Mouse (Mus musculus) heart, adult 9 months (tissue): ENCODE results near the gene Ankfy1.
"Not testable (repeated sequence)": the region's sequence is repeated elsewhere in the genome, so short reads cannot be mapped to it uniquely, and the experiment has no call there.

Experiments used
- DNase-seq, 2 experiments: peaks; one replicate each; pipeline ENCODE4 v3.0.0; 2022; ENCODE audit warnings: low spot score in 2 of 2

Gene Ankfy1

DNA sequence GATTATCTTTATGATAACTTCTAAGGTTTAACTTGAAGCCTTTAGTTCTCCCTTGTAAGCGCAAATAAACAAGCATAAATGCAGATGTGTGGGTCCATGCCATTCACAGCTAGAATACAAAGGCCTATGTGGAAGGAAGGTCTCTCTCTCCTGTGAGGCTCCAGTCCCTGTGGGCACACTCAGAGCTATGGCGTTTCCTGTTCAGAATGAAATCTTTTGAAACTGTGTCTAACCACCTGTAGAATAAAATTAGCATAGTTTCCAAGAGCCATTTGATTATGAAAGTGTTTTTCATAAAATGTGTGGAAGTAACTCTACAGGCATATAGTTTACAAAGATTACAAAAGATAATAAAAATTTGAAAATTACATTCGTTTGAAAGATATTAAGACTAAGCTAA, 28.4 kb downstream of the Ankfy1 start:
- no peak for DNase-seq

DNA sequence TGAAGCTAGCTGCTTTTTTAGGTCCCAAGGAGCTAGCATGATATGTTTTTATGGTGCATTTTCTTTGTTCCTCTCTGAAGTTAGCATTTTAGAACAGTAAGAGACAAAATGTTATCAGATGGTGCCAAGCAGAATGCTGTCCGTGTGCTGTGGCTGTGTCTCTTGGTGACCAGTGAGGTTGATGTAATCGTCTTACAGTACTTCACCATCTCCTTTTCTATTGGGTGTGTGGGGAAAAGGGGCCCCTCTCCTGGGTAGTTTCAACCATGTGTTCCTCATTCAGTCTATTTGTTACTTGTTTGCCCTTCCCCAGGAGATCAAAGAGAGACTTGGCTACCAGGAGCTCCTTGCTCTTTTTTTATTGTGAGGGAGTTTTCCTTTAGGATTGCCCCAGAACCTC, 33.4 kb downstream of the Ankfy1 start:
- DNase-seq: no peak

DNA sequence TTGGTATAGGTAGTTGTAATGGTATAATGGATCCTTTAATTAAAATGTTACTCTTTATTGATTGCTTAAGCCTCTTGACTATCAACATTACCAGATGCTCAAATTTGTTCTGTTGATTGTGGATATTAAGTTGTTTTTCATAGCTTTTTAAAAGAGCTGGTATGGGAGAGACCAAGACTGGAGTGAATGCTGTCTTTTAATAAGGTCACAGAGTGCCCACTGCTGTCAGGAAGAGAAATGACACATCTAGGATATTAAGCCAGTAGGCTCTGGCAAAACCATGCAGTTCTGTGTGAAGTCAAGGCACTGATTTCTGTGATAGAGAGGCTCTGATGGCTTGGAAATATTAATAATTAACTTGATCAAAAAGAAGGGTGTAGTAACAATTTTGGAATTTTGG, 34.1 kb downstream of the Ankfy1 start:
- no peak for DNase-seq

DNA sequence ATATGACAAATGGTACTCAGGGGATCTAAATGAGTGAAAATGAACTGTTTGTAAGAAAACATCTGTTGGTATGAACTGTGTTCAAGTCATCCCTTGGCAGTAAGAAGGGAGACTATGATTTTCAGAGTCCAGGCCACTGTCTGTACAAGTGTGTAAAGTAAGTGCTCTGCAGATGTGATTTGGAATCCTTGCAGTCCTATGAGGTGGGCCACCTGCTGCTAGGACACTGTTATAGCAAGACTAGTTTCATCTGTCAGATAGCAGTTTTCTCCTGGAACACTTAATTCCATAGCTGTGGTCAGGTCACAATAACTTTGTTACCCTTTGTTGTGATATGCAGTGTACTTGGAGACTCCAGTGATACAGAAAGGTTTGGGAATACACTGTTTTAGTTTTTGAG, 36.2 kb downstream of the Ankfy1 start:
- DNase-seq: no peak

DNA sequence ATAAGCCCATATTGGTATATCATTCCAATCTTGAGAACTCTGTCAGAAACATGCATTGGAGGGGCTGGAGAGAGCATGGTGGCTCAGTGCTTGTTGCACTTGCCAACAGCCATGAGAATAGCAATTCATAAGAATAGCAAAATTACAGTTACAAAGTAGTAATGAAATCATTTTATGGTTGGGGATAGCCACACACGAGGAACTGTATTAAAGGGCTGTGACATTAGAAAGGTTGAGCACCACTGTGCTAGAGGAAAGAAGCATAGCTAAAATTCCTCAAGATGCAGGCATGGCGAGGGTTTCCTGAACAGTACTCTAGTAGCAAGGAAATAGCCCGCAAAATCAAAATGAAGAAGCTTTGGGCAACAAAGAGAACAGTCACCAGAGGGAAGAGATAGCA, 43.9 kb downstream of the Ankfy1 start:
- no peak for DNase-seq

DNA sequence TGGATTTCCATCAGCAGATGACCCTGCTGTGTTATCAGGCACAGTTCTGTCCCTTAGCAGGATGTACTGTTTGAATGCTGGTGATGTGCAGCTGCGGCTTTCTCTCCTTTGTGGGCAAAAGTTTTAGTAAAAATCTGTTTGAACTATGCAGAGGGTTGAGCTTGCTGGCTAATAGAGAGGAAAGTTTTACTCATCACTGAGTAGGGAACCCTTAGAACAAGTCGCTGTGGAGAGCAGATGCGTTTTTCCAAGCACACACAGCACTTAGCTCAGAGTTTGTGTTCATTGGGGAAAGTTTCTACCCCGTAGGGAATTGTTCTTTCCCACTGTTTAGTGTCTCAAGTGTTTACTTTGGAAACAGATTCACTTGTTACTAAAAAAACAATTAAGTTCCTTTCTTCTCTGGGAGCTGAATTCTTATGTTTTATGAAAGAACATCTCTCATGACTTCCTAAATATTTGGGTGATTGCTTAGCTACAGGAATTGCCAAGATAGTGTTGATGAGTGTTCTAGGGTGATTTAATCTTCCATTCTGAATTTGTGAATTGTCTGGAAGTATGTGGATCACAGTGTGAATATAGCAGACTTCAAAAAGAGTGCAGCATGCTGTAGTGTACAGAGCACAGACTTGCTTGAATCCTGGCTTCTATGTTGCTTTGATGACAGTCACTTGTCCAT, 45.2 kb downstream of the Ankfy1 start:
- peak; percentile 78 for DNase-seq

DNA sequence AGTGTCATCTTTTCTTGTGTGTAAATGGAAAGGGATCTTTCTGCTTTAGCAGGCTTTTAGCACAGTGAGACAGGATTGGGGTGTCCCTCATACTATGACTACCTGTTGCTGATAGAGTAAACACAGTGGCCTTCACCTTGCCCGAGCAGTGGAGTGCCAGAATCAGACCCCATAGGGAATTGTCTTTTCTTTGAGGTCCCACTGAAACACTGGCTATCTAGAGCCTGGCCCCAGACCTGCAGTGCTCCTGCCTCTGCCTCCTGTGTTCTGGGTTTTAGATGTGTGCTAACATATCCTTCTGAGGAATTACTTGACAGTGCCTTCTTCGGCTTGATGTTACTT, 45.7 kb downstream of the Ankfy1 start:
- DNase-seq: peak in 1 of 2 experiments; percentile 15

DNA sequence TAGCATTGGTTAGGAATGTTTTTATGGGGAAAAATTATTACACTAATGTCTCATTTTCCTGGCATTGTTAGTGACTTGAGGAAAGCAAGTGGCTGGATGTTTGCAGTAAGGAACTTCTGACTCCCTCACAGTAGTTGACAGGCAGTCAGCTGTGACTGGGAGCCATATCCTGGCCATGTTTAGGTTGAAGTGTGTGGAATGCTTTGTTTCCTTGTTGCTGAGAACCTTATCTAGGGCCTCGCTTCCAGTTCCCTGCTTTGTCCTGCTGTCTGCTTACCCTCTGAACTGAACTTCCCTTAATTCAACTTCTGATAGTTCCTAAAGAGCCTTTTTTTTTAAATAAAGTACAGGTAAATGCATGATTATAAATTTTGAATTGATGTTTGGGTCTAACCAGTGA, 46.5 kb downstream of the Ankfy1 start:
- no peak for DNase-seq

DNA sequence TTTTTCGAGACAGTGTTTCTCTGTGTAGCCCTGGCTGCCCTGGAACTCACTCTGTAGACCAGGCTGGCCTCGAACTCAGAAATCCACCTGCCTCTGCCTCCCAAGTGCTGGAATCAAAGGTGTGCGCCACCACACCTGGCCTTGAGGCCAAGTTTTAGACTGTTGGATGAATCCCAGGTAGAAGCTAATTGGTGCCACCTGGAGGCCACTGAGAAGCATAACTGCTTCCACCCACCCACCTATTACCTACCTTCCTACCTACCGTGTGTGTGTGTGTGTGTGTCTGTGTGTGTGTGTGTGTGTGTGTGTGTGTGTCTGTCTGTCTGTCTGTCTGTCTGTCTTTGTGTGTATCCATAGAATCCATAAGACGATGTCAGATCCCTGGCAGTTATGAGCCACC, 47.7 kb downstream of the Ankfy1 start:
- not testable (repeated sequence) for DNase-seq

DNA sequence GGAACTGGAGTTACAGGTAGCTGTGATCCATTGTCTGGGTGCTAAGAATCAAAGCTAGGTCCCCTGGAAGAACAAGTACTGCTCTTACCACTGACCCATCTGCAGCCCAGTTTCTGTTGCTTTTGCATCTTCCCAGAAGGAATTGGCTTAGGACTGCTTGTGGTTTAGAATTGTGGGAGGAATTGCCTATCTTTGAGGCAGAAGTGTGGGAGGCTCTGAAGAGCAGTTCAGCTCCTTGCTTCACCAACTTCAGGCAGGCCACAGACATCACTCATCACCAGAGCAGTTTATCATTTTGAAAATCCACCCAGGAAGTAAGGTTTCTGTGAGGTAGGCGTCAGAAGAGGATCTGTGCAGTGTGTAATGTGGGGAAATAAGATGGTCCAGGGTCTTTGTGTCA, 49.2 kb downstream of the Ankfy1 start:
- DNase-seq: no peak

DNA sequence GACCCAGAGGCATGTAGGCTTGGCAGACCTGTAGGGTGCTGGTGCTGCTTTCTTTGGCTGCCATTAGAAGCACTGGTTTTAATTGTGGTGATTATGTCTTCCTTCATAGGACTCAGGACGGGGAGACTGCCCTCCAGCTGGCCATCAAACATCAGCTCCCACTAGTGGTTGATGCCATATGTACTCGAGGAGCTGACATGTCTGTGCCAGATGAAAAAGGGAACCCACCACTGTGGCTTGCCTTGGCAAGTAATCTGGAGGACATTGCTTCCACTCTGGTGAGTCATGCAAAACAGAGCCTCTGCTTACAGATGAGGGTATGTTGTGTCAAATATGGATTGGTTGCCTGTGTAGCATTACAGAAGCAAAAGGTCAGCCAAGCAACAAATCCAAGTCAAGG, 62.1 kb downstream of the Ankfy1 start:
- no peak for DNase-seq

DNA sequence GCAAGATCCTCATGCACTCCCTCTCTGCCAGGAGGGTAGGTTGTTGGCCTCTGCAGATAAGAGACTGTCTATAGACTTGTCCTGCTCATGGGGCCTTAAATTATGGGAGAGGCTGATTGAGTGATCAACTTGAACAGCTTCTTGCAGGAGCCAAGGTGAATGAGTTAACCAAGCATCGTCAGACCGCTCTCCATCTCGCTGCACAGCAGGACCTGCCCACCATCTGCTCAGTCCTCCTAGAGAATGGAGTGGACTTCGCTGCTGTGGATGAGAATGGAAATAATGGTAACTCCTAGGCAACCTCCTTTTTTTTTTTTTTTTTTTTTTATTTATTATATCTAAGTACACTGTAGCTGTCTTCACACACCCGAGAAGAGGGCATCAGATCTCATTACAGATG, 68.5 kb downstream of the Ankfy1 start:
- no peak for DNase-seq

DNA sequence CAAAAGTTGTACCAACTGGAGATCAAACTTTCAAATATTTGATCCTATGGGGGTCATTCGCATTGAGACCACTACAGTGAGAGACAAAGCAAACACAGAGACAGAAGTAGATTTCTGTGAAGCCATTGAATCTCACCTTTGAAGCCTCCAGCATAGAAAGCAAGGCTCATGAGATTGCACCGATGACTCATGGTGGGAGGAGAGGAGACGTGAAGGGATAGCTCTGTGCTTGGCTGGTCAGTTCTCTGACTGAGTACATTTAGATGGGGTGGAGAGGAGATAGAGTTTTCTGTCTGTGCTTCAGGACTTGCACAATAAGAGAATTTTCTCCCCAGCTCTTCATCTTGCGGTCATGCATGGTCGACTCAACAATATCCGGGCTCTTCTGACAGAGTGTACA, 69.8 kb downstream of the Ankfy1 start:
- no peak for DNase-seq

DNA sequence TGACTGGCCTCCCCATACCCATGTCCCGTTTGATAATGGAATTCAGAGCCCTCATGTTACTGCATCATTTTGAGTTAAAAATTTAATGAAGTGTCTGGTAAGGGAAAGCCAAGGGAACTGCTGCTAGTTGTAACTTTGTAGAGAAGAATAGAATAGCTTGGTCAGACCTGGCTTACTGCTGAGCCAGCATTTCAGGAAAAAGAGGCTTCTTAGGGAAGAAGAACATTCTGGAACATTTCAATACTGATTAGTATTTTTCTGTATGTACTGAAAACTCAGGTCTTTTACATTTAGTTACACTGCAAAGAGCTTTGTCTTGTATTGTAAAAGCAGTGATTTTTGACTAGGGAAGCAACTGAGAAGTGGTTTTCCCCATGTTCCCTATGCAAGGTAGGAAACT, 71.0 kb downstream of the Ankfy1 start:
- no peak for DNase-seq

DNA sequence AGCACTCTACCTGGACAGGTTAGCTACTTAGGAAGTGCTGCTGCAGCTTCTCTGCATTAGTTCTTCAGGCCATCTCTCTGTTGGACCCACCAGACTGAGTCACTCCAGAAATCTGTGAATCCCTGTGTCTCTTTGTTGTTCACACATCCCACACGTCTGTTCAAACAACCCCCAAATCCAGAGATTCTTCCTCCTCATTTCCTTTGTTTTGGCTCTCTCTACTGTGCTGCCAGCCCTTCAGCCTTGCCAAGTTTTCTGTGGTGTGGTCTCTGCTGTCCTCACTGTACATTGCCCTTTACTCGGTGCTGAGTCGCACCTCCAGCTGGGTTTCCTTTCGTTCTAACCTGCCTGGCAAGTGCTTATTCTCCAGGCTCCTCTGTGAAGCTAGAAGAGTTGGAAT, 74.5 kb downstream of the Ankfy1 start:
- DNase-seq: no peak

DNA sequence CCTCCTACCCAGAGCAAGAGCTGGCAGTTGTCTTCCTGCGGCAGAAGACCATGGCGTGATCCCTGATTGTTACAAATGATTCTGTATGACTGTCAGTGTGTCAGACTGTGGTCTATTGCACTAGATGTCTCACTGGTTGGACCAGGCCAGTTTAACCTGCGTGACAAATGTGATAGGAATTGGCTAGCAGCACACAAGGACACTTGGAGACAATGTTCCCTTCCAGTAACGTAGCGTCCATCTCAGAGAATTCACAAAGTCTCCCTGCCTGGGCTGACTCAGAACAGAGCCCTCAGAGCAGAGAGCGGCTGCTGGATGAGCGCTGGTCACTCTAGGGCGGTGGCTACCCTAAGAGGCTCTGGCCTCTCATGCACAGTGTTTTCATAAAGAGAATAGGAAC, 77.9 kb downstream of the Ankfy1 start:
- DNase-seq: no peak

DNA sequence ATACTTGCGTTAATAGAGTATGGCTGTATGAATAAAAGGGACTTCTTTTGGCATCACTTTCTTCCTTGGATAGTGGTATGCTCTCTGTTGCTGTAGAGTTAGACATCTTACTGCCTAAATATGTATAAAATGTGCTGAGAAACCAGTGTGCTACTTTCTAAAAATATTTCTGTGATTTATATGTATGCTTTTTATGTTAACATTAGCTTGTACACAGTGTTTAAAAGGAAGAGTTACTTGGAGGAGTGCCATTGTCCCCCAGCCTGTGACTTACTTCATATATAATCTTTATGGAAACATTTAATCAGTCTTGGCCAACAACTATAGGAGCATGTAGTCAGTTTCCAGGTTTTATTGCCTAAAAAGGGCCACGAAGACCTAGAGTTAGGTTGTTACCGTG, 79.3 kb downstream of the Ankfy1 start:
- DNase-seq: no peak

DNA sequence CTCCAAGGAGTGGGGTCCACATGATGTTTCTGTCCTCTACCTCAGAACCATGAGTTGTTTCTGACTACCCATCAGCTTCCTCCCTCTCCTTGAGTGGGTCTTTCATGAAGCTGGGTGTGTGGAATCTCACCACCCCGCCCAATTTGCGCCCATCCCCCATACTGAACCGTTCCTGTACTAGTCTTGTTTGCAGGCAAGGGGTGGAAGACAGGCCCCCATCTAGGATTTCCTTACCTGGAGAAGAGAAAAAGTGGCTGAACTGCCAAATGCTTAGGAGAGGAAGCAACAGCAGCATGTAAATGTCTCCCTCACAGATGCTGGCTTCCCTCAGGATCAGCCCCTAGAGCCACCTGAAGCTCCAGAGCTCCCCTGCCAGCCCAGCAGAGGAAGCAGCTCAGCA, 80.5 kb downstream of the Ankfy1 start:
- no peak for DNase-seq

DNA sequence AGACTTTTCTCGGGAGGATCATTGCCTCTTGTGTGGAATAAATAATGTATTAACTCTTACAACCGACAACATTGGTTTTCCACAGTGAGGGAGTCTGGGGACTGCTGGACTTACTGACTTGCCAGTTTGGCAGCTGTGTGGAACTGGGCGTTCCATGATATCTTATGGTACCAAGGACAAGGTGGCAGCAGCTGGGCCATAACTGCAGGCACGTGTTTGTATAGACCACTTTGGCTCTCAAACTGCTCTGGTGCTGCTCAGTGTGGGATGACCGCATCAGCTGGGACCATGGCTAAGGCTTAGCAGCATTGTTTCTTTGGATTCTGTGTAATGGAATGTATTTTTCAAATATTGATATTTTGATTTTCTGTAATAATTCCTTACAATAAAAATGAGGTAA, 81.0 kb downstream of the Ankfy1 start:
- no peak for DNase-seq

DNA sequence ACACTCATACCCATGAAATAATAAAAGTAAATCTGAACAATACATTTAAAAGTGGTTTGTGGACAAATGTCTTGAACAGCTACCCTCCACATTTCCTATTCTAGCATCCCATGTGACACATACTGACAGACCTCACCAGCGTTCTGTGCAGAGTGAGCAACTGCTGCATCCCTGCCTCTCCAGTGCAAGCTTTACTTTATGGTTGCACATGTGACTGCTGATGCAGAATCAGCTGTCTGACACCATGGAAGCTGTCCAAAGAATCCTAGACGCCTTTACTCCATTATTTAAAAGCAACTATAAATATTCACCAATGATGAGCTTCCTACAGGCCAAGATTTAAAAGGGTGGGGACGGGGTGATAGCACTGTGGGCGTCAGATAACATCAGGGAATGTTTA, 81.7 kb downstream of the Ankfy1 start:
- no peak for DNase-seq

DNA sequence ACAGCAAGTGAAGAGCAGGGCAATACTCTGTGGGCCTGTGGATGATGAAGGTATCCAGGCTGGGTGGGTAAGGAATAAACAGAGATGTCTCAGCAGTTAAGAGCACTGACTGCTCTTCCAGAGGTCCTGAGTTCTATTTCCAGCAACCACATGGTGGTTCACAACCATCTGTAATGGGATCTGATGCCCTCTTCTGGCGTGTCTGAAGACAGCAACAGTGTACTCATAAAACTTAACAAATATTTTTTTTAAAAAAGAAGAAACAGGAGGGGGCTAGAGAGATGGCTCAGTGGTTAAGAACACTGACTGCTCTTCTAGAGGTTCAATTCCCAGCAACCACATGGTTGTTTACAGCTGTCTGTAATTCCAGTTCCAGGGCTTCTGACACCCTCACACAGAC, 82.8 kb downstream of the Ankfy1 start:
- DNase-seq: not testable (repeated sequence)

DNA sequence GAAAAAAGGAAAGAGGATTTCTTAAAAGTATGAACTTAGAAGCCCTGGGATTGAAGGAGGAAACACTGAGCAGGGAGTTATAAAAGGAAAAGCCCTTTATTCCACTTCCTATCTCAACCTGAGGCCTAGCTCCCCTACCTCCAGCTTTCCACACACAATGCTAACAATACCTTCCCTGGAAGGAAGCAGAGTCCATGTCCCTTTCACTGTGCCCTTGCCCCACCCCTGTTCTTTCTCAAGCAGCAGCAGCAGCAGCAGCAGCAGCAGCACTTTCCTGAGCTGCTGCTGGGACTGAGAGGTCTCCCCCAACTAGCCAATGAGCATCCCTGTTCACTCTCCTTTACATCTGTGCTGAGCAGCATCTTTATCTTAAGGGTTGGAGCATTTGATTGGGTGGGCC, 89.2 kb downstream of the Ankfy1 start:
- no peak for DNase-seq

DNA sequence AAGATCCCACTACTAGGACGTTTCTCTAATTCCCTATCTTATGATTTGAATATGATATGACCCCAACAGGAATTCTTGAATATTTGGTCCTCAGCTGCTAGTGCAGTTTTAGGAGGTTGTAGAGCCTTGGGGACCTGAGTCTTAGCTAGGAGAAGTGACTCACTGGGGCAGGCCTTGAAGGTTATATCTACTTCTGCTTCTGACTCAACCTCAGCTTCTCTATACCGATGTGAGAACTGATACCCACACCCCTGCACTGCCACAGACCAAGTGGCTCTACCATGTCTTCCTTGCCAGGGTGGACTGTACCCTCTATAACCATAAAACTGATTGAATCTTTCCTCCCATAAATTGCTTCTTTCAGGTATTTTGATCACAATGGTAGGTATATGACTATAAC, 92.3 kb downstream of the Ankfy1 start:
- no peak for DNase-seq

DNA sequence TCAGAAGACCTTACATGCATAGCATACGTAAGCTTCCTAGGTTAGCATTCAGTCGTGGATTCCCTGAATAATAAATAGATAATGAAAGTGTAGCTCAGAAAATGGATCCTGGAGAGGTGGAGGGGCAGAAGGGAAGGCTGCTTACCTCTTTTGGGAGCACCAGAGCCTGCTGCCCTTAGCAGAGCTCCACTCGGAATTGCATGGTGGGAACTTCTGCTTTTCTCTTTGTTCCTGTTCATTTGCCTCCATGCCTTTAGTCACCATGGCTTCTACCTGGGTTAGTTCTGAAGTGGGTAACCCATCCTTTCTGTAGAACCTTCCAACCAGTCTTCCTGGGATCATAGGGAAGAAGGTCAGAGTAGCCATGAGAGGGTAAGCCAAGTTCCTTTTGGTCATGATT, 92.7 kb downstream of the Ankfy1 start:
- DNase-seq: no peak

DNA sequence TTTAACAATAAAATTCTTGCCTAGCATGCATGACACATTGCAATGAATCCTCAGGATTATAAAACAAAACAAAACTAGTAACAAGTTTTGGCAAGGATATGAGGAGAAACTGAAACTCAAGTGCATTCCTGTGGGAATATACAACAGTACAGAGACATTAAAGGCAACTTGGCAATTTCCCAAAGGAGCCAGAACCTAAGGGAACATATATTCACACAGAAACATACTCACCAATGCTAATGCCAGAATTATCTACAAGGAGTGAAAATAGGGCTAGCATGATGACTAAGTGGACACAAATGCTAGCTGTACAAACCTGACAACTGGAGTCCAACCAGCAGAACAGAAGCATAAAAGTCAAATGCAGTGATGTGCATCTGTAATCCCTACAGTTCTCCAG, 102.2 kb downstream of the Ankfy1 start:
- DNase-seq: no peak
